Mouse (Mus musculus): ENCODE results near the gene Adamtsl1.

DNA sequence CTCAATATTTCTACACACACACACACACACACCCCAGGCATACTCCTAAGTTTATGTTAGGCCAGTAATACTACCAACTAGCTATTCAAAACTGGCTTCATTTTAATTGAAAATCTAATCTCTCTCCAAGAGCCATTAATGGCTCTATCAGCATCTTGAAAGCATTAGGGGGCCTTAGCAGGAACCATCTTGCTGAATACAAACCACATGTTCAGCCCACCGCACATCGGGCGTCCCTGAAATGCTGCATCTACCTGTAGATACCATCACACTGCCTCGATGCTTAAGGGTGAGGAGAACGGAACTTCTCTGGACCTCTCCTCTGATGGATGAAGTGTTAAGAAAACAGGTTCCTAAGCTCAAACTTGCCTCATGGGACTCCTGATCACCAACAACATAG lies 950.8 kb downstream of the Adamtsl1 start:
- no peak for TF ChIP-seq EP300 (IDR thresholded peaks at IDR 0.05)
- no peak for TF ChIP-seq CTCF (IDR thresholded peaks at IDR 0.05)
